32 mouse cellular contexts compared by ENCODE assay signal in the genomic region with DNA sequence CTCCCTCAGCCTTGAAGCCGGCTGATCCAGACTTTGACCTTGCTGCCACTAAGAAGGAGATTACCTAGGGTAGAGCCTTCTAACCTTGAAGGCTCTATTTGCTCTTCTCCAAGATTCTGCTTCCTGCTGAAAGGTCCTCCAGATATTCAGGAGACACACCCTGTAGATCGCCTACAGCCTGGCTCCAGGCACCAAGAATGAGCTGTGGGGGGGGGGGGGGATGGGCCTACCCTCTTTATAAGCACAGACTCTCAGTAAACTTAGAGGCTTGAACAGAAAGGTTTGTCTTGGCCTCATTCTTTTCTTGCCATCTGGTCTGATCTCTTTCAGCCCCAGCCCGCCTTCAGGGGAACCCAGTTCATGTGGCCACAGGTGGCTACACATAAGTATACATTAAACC.
"Had no signal": no experiment of that assay in that cellular context is flagged by ENCODE, and none has a peak within 500 bp of the region (broad histone marks: within the 10 kb centered on the region; RNA-seq: fewer than 3 reads in every experiment).

No protein-coding gene starts in this region.

- H3K27ac ChIP-seq: limb, embryonic 10.5 days; limb, embryonic 12.5 days; limb, embryonic 13.5 days; limb, embryonic 15.5 days; liver, embryonic 12.5 days; liver, embryonic 13.5 days; liver, embryonic 14.5 days; liver, embryonic 15.5 days; lung, embryonic 15.5 days; macrophage; midbrain, embryonic 10.5 days; midbrain, embryonic 12.5 days; midbrain, embryonic 13.5 days; midbrain, embryonic 15.5 days; neural tube, embryonic 12.5 days had no signal

- H3K4me3 ChIP-seq: limb, embryonic 10.5 days; limb, embryonic 12.5 days; limb, embryonic 13.5 days; limb, embryonic 15.5 days; liver, embryonic 12.5 days; liver, embryonic 13.5 days; liver, embryonic 15.5 days; lung, embryonic 15.5 days; megakaryocyte, embryonic 14.5 days; midbrain, embryonic 10.5 days; midbrain, embryonic 12.5 days; midbrain, embryonic 13.5 days; midbrain, embryonic 15.5 days; myocyte; neural tube, embryonic 12.5 days had no signal

- ATAC-seq: liver, embryonic 12.5 days; liver, postnatal 0 days; lung, postnatal 0 days; midbrain, embryonic 13.5 days; midbrain, embryonic 15.5 days; midbrain, embryonic 16.5 days had no signal

- H3K4me2 ChIP-seq: limb, embryonic 12.5 days; limb, embryonic 13.5 days; limb, embryonic 15.5 days; liver, embryonic 11.5 days; liver, embryonic 12.5 days; liver, embryonic 13.5 days; liver, embryonic 15.5 days; lung, embryonic 14.5 days; lung, embryonic 15.5 days; midbrain, embryonic 11.5 days; midbrain, embryonic 12.5 days; midbrain, embryonic 13.5 days; midbrain, embryonic 15.5 days; neural tube, embryonic 12.5 days had no signal

- H3K4me1 ChIP-seq: limb, embryonic 10.5 days; limb, embryonic 12.5 days; limb, embryonic 13.5 days; limb, embryonic 15.5 days; liver, embryonic 12.5 days; liver, embryonic 13.5 days; liver, embryonic 15.5 days; lung, embryonic 15.5 days; megakaryocyte, embryonic 14.5 days; midbrain, embryonic 10.5 days; midbrain, embryonic 12.5 days; midbrain, embryonic 13.5 days; midbrain, embryonic 15.5 days; neural tube, embryonic 12.5 days had no signal

- H3K9me3 ChIP-seq: limb, embryonic 10.5 days; limb, embryonic 15.5 days; liver, embryonic 12.5 days; liver, embryonic 13.5 days; liver, embryonic 15.5 days; lung, embryonic 15.5 days; midbrain, embryonic 12.5 days; midbrain, embryonic 13.5 days; midbrain, embryonic 15.5 days had no signal

- H3K9ac ChIP-seq: limb, embryonic 12.5 days; limb, embryonic 13.5 days; limb, embryonic 15.5 days; liver, embryonic 12.5 days; liver, embryonic 13.5 days; liver, embryonic 14.5 days; liver, embryonic 15.5 days; liver, postnatal 0 days; lung, embryonic 14.5 days; lung, embryonic 15.5 days; midbrain, embryonic 12.5 days; midbrain, embryonic 13.5 days; midbrain, embryonic 15.5 days; neural tube, embryonic 12.5 days had no signal

- DNase-seq: left cerebral cortex, postnatal 4 days; liver; liver, embryonic 13.5 days; liver, postnatal 0 days; lung, adult 18-20 months; lung, adult 2 months; lung, embryonic 14.5 days; lung, postnatal 10 days; lung, postnatal 14 days; lung, postnatal 36 days; lung, postnatal 4 days; midbrain, embryonic 14.5 days had no signal

- H3K36me3 ChIP-seq: limb, embryonic 10.5 days; limb, embryonic 12.5 days; limb, embryonic 13.5 days; limb, embryonic 15.5 days; liver, embryonic 12.5 days; liver, embryonic 13.5 days; liver, embryonic 15.5 days; lung, embryonic 15.5 days; midbrain, embryonic 10.5 days; midbrain, embryonic 12.5 days; midbrain, embryonic 13.5 days; midbrain, embryonic 15.5 days; neural tube, embryonic 12.5 days had no signal

- H3K27me3 ChIP-seq: limb, embryonic 12.5 days; limb, embryonic 13.5 days; limb, embryonic 15.5 days; liver, embryonic 12.5 days; liver, embryonic 13.5 days; liver, embryonic 15.5 days; lung, embryonic 15.5 days; megakaryocyte, embryonic 14.5 days; midbrain, embryonic 12.5 days; midbrain, embryonic 13.5 days; midbrain, embryonic 15.5 days; neural tube, embryonic 12.5 days had no signal
